Mouse (Mus musculus) cerebellum, postnatal 10 days (tissue): Measurements from ENCODE around the gene Shmt1.
"Not testable (repeated sequence)": the region's sequence is repeated elsewhere in the genome, so short reads cannot be mapped to it uniquely, and the experiment has no call there.

ENCODE experiments used
- DNase-seq, 2 experiments: peaks; one replicate each; pipeline ENCODE4 v3.0.0; 2021; ENCODE audit warnings: mixed read lengths in 2 of 2

The Shmt1 gene

DNA sequence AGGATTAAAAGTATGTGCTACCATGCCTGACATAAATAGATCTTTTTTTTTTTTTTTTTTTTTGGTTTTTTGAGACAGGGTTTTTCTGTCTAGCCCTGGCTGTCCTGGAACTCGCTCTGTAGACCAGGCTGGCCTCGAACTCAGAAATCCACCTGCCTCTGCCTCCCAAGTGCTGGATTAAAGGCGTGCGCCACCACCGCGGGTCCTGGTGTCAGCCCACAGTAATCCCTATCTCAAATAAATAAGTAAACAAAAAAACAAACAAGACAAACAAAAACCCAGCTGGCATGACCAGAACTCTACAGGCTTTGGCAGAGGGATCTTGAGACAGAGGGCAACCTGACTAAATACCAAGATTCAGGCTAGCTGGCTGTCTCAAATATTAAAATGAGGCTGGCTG is at the start of gene Shmt1:
Shmt1 (minus strand) TSS at position 101 of the 400 bp plus-strand sequence.
- not testable (repeated sequence) for DNase-seq

DNA sequence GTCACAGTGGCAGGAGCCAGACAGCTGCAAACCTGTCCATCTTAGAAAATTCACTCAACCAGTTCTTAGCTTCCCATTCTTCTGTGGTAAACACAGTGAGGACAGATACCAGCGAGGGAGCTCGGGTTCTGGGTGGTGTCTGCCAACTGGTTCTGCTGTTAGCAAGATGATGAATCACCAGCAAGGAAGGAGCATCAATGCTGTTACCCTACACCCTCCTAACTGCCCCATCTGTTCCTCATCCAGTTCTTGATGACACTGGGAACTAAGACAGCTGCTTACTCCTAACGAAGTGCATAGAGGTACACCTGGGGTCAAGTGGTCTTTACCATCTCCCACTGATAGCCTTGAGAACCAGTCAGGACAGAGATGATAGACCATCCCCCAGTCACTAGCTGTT is 45.1 kb upstream of the Shmt1 start:
- DNase-seq, result no peak

DNA sequence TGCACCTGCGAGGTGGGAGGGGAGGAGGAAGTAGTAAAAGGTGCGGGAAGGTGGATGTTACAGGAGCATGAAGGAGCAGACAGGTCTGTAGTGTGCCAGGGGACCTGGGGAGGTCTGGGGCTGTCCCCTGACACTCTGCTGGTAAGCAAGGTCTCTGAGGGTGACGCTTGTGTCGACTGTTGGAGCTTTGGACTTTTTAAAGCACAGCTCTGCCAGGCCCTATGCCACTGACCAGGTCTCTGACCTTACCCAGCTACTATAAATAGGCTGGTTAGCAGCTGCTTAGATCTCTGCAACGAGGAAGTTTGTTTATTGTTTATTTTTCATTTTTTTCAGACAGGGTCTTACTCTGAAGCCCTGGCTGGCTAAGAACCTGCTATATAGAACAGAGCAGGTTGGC is 33.9 kb upstream of the Shmt1 start:
- DNase-seq, result no peak

DNA sequence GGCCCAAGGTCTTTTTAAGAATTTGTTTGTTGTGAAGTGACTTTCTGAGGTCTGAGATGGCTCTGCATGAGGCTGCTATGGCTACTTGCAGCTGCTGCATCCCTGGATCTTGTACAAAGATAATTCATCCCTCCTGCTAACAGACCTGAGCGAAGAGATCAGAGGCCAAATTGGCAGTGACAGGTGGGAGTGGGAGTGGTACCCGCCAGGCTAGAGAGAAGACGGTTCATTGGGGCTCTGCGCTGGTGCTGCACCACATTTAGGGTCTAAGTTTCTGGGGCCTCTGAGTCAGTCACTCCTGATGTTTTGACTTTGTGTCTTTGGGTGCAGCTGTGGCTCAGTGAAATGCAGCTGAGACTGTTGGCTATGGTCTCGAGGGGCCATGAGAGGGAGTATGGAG is 31.9 kb upstream of the Shmt1 start:
- DNase-seq, result no peak

DNA sequence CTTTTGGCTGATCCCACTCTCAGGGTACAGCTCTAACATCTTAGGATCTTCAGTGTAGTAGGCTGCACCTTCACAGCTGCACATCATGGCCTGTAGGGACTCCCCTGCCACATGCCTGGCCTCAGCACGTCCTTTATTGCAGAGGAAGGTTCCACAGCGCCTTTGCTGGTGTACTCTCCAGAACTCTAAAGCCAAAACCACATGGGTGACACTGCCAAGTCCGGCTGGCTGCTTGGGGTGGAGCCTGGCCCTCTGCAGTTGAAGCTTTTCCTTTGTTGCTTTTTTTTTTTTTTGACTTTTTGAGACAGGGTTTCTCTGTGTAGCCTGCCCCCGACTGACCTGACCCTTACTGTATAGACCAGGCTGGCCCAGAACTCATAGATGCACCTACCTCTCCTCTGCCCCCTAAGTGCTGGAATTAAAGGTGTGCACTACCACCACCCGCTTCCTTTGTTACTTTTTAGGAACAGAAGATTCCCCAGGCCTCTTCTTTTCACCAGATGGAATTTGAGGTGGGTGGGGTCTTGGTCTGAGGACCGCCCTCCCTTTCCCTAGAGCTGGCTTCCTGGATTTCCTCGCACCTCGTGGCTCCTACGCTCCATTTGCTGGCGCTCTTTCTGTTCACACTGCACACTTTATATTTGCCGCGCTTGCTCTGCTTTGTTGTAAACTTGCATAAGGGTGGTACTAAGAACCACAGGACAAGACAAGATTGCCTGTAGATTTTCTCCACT is 30.1 kb upstream of the Shmt1 start:
- DNase-seq, result no peak

DNA sequence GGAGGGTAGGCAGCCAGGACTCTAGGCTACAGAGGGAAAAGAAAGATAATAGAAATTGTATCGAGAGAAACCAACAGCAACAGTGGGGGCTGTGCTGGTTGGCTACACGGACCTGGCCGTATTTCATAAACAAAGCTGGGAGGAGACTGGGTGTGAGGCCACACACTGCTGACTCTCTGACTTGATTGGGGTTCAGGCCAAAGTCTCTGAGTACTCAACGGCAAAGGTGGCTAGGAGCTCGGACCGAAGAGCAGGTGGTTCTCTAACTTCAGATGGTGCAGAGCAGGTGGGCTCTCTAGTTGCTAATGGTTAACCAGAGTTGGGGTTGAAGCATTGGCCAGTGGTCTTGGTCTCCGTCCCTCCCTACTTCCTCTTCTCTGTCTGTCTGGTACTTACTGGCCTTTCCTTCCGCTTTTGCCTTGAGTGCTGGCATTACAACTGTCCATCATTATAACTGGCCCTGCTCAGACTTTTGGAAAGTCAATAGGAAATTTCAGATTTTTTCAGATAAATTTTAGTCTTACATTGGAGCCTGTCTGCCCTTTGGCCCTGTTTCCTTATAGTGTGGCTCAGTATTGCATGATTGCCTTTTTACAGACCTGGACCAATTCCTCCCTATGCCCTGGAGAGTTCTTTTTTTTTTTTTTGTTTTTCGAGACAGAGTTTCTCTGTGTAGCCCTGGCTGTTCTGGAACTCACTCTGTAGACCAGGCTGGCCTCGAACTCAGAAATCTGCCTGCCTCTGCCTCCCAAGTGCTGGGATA is 26.3 kb upstream of the Shmt1 start:
- no peak for DNase-seq

DNA sequence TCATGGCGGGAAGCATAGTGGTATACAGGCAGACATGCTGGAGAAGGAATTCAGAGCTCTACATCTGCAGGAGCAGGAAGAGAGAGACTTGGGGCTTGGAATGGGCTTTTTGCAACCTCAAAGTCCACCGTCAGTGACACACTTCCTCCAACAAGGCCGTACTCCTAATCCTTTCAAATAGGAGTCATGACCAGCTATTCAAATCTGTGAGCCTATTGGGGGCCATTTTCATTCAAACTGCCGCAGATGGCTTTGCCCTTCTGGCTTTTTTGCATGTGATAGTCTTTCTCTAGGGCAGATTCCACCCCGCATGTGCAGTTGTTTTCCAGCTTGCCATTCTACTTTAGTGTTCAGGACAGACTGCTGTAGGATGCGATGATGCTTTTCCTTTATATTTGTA is 25.4 kb upstream of the Shmt1 start:
- no peak for DNase-seq

DNA sequence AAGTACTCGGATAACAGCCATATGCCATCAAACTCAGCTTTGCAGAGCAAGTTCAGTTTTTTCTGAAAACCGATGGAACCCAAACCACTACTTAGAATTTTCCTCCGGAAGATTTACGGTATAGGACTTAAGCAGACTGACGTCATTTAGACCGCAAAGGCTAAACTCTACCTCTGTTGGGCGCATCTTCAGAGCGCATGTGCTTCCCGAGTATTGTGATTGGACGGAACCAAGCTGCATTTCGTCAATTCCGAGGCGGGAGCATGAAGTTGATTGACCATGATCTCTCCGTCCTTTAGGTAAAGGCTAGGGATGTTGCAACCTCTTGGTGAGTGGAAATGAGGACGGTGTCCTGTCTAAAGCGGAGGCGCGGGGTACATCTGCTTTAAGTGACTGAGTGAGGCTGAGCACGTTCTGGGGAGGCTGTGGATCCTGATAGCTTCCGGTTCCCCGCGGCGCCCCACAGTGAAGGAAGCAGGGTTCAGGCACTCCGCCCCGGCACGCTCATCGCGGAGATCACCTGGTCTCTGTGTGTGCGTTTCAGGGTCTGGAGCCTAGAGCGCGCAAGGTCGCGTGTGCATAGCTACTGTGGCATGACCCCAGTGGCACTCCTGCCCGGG is 19.0 kb upstream of the Shmt1 start, which contains the start of gene Dhrs7b:
Dhrs7b (plus strand) TSS at position 199 of the 620 bp plus-strand sequence.
- peak; percentile 90 for DNase-seq

DNA sequence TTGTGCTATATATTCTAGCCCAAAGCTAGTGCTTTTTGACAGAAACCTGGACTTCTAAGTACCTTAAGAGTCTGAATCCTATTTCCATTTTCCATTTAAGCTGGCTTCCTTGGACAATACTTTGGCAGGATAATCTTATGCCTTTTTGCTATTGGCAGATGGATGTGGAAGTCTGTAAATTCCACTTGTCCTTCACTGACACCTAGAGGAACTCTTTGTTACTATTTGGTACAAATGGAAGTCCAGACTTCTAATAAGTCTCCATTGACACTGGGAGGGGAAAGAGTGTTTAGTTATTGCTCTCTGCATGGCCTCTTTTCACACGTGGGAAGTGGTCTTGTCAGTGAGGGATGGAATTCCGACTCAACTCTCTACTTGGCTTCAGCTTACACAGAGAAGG is 17.4 kb upstream of the Shmt1 start:
- peak in 1 of 2 experiments; percentile 19 for DNase-seq

DNA sequence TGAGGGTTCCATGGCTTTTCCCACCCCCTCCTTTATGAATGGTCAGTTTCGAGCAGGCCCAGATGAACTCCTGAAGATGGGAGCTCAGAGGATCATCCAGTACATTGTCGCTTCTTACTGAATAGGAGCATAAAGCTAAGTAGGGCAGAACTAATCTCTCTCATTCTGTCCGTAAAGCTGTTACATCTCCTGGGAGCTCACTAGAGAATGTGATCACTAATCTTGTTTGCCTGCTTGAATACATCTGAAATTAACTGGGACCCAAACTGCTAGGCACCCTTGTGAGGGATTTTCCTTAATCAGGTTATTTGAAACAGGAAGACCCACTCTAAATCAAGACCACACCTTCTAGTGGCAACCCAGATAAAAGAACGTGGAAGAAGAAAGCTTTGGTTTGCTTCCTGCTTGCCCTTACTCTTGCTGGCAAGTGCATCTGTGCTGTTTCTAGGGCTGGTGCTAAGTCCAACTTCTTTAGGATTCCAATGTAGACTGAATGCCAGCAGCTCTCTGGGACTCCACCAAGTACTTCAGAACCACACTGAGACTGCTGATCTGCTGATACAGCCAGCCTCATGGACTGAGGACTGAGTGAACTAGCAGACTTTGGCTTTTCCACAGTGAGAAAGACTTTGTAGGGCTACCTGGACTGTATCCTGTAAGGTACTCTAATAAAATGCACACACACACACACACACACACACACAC is 15.9 kb upstream of the Shmt1 start:
- DNase-seq, result no peak

DNA sequence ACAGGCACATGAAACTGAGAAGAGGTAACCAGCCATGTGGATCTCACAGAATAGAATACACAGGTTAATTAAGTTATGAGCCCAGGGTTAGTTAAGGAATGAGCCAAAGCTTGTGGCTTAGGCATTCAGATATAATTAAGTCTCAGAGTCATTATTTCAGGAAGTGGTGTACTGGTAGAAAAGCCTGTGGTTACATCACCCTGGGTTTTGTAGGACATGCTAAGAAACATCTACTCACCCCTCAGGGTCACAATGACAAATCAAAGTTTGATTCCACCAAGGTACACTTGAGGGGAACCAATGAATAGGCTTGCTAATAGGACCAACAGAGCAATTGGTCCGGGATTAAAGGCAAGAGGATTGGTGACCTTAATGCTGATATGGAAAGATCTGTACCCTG is 15.2 kb upstream of the Shmt1 start:
- no peak for DNase-seq

DNA sequence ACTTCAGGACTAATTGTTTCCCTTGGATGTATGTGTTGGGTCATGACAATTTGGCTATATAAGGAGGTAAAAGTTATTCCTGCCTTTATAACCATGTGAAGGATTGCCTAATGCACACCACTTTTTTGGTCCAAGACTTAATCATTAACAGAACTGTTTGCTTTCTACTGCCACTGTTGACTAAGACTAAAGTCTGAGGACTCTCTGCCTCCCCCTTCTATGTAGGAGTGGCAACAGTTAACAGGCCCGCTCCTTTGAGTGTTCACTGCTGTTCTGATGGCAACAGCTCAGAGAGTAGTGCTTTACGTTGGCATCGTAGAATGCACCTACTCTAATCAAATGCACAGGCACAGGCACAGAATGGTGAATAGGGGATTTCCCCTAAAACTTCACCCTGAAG is 13.7 kb upstream of the Shmt1 start:
- no peak for DNase-seq

DNA sequence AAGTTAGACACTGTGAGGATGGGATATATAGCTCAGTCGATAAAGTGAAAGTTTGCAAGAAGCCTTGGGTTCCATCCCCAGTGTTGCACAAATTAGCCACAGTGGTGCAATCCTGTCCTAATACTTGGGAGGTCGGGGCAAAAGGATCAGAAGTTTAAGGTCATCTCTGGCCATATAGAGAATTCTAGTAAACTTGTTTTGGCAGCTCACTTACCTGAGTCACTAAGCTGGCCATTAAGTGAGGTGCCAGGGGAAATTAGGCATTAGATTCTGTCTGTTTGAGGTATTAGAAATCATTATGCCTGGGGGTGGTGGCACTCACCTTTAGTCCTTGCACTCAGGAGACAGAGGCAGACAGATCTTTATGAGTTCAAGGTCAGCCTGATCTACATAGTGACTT is 12.3 kb upstream of the Shmt1 start:
- no peak for DNase-seq

DNA sequence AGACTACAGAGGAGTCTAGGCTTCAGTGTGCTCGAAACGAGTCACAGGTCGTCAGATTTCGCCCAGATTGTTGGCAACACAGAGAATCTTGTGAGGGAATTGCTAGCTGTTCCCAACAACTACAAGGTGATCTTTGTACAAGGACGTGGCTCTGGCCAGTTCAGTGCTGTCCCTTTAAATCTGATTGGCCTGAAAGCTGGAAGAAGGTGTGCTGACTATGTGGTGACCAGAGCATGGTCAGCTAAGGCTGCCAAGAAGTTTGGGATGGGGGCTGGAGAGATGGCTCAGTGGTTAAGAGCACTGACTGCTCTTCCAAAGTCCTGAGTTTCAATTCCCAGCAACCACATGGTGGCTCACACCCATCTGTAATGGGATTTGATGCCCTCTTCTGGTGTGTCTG is 4.9 kb upstream of the Shmt1 start:
- no peak for DNase-seq

DNA sequence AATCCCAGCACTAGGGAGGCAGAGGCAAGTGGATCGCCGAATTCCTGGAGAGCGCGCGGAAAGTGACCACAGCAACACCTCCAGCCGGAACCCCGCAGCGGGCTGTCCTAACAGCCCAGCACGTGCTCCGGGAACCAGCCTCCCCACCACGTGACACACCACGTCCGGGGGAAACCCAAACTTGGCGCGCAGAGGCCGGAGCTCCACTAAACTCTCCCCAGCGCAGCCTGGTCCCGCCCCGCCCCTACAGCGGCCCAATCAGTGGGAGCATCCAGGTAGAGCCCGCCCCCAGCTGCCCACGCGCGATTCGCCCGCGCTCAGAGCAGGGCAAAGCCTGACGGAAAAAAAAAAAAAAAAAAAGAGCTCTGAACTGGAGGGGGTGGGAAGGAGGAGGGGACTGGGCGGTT is 461 bp downstream of the Shmt1 start:
- DNase-seq, result peak; percentile 95 to 97

DNA sequence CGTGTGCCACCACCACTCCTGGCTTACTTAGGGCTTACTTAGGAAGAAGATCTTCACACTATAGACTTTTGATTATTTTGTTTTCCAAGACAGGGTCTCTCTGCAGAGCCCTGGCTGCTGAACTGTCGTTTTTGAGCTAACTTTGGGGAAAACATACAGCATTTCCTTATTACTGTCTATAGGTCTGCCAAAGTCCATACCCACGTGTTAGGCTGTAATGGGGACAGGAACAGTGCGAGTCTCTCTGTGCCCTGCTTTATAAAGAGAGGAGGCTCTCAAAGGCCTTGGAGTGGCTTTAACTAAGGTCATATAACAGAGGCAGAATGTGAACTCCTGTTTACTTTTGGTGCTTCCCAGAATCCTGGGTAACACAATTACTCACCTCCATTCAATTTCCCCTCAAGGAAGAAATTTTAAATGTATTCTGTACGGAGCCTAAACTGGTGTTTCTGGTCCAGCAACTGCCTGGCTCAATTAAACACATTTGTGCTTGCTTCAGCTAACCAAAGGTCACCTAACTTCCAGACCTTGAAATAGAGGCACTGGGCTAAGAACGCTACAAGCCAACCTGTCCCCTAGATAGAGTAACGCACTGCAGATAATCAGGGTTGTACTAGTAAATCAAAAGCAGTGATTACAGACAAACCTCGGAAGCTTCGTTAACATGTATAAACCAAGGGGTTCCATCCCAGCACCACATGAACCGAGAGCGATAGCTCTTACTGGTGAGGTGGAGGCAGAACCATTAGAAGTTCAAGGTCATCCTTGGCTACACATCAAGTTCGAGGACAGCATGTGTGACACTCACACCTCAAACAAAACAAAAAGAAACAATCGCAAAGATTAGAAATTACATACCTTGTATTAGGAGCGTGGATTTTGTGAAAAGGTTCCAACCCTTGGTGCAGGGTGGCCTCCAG is 1.2 kb downstream of the Shmt1 start:
- DNase-seq, result no peak

DNA sequence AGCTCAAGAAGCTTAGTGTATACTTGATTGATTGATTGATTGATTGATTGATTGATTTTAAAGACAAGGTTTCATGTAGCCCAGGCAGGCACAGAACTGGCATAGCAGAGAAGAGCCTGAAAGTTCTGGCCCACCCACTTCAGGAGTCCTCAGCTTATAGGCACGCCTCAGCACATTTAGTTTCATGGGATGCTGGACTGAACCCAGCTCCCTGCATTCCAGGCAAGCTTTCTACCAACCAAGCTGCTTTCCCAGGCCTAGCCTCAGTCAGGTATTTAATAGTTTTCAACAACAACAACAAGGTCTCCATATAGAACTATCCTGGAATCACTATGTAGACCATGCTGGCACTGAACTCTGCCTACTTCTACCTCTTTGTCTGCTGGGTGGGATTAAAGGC is 2.0 kb downstream of the Shmt1 start:
- DNase-seq, result no peak

DNA sequence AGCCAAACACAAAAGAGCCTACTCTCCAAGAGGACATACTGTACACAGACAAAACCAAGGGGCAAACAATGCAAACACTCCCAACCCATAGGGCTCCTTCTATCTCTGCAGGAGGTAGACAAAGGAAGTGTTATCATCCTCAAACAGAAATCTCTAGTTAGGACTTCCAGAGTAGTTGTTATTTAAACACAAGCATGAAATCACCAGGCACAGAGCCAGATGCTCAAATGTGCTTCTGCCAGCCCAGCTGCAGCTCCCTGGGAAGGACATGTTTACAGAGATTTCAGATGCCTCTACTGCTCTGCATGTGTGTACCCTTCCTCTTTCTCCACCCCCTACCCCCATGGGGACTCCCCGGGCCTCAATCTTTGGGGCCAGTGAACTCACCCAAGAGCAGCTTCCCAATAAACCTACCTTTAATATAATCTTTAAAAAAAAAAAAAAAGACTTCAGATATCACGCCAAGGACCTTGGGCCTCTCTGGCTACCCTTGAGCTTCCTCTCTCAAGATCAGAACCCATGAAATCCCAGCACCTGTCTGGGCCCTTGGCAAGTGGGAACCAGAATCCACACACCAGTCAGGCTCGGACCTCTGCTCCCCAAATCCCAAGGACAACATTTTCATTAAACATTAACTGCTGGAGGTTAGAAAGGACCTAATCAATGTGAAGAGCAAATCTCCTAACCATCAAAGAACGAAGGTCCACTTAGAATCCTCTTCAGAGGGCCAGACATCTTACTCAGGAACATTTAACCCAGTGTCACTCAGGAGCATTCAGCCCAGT is 3.0 kb downstream of the Shmt1 start:
- DNase-seq, result peak; percentile 25 to 41

DNA sequence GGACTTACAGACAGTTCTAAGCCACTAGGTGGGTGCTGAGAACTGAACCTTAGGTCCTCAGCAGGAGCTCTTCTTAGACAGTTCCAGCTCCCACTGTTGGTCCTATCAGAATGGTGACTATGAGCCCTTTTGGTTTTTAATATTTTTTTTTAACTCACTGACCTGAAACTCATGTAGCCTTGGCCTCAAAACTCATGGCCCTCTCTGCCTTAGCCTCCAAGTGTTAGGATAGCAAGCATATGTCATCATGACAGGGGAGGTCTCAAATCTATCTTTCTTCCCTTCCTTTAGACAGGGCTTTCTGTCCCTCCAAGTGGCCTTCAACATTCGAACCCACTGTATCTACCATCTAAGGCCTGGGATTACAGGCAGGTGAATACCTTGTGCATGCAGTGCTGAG is 10.6 kb downstream of the Shmt1 start:
- DNase-seq, result no peak

DNA sequence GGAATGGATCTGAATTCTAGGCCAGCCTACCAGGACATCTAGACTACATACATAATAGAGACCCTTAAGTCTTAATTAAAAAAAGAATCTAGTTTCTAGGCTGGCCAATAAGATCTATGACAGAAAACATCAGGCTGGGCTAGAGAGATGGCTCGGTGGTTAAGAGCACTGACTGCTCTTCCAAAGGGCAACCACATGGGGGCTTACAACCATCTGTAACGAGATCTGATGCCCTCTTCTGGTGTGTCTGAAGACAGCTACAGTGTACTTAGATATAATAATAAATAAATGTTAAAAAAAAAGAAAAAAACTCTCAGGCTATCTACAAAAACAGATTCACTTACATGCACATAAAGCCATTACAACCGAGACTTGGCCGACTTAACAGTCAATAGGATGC is 11.5 kb downstream of the Shmt1 start:
- DNase-seq, result no peak

DNA sequence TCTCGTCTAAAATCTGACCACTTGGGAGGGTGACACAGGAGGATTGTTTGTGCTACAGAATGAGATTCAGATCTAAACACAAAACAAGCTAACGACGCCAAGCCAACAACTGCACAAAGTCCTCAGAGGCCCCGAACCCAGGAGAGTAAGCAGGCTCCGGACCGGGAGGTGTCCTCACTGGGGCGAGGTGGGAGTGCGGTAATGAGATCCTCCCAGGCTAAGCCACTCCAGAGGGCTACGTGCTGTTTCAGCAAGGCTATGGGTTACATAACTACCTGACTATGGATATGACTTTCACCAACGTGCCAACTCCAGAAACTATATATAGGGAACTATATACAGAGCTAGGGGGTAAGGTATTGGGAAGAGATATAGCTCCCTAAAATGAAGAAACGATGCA is 15.2 kb downstream of the Shmt1 start:
- DNase-seq, result no peak
